16 mouse cellular contexts compared by ENCODE assay signal in genomic region chr2:23893216-23893615, GRCm38 (mm10).
"Had no signal": no experiment of that assay in that cellular context is flagged by ENCODE, and none has a peak within 500 bp of the region (broad histone marks: within the 10 kb centered on the region; RNA-seq: fewer than 3 reads in every experiment).

No protein-coding gene starts in this region.

- H3K9me3 ChIP-seq: neural tube, embryonic 13.5 days; neural tube, embryonic 15.5 days; stomach, embryonic 15.5 days had no signal

- H3K4me2 ChIP-seq: neural tube, embryonic 13.5 days; neural tube, embryonic 15.5 days; stomach, embryonic 15.5 days had no signal

- H3K27ac ChIP-seq: neural tube, embryonic 13.5 days; neural tube, embryonic 15.5 days; stomach, embryonic 15.5 days; stomach, postnatal 0 days had no signal

- H3K27me3 ChIP-seq: neural tube, embryonic 13.5 days; neural tube, embryonic 15.5 days; stomach, embryonic 15.5 days had no signal

- H3K4me3 ChIP-seq: neural tube, embryonic 13.5 days; neural tube, embryonic 15.5 days; stomach, embryonic 15.5 days had no signal

- DNase-seq: retina, postnatal 1 day; right cerebral cortex, adult 18-20 months; right cerebral cortex, postnatal 14 days; right cerebral cortex, postnatal 25 days; right cerebral cortex, postnatal 4 days; spleen, adult 18-20 months; thymus, adult 18-20 months; thymus, adult 2 months; thymus, postnatal 14 days; thymus, postnatal 25 days; thymus, postnatal 36 days; thymus, postnatal 4 days had no signal

- H3K4me1 ChIP-seq: neural tube, embryonic 13.5 days; neural tube, embryonic 15.5 days; stomach, embryonic 15.5 days had no signal

- H3K9ac ChIP-seq: neural tube, embryonic 13.5 days; neural tube, embryonic 15.5 days; stomach, embryonic 15.5 days had no signal

- H3K36me3 ChIP-seq: neural tube, embryonic 13.5 days; neural tube, embryonic 15.5 days; stomach, embryonic 15.5 days had no signal
